Mouse (Mus musculus) pancreas, adult 10 weeks (tissue): ENCODE data around the gene Jazf1. TPM values are rescaled to one million over a fixed set of nuclear protein-coding genes. Genes with fewer than 3 reads are reported as not detected.

ENCODE experiments used
- polyA plus RNA-seq: library from polyadenylated mRNA; stranded (reverse); fragments of 350-450 nt; fragmentation: Illumina TruSeq; extraction: RNeasy Lipid Tissue Mini Kit (QIAGEN cat#74804); gene quantifications from one replicate; pipeline ENCODE4 v1.2.3, GENCODE M21; 2015; ENCODE audit warnings: low read depth, low replicate concordance; ENCODE audit not compliant: insufficient read depth

Gene Jazf1
- polyA plus RNA-seq, result 1.6 TPM

GRCm38 (mm10) chr6:53067989-53068874 lies at the start of gene Jazf1:
TSS of gene Jazf1 (minus strand) at chr6:53068631.

Other genes with a start within 250 kb of the Jazf1 start
- 1.4 TPM for gene Creb5, start 218.6 kb upstream of the Jazf1 start, polyA plus RNA-seq